ENCODE assay signal across 11 mouse cellular contexts in genomic region chr9:88484531-88484930, GRCm38 (mm10).
DNase-seq lines count a peak whose midpoint lies in the region.
"Had no signal": no experiment of that assay in that cellular context is flagged by ENCODE, and none has a peak within 500 bp of the region (broad histone marks: within the 10 kb centered on the region; RNA-seq: fewer than 3 reads in every experiment).

No protein-coding gene starts in this region.

- DNase-seq in cerebellum, adult 11-12 months, result peak; percentile 12
- DNase-seq in cerebellum, postnatal 25 days, result no peak
- DNase-seq in ovary, adult 18-20 months (ENCODE audit: low spot score), result peak; percentile 30
- DNase-seq in ovary, postnatal 14 days (ENCODE audit: low spot score), result no peak
- peak; percentile 20 for DNase-seq in brain, adult 2 months (ENCODE audit: low read depth, low spot score)
- peak; percentile 17 for DNase-seq in testis, postnatal 14 days (ENCODE audit: low spot score)
- no peak for DNase-seq in urinary bladder, postnatal 14 days (ENCODE audit: low spot score)
- no peak for DNase-seq in kidney, postnatal 4 days
- DNase-seq: kidney, postnatal 10 days; left cerebral cortex, postnatal 4 days; liver, embryonic 13.5 days had no signal

Comparison
In these comparisons a context has a peak if more than half of its experiments do, and no peak if none do; other contexts are left out.
1. DNase-seq: peak in cerebellum, adult 11-12 months (single experiment), ovary, adult 18-20 months (single experiment), brain, adult 2 months (single experiment) and testis, postnatal 14 days (single experiment); none in cerebellum, postnatal 25 days (0 of 2), ovary, postnatal 14 days (single experiment), urinary bladder, postnatal 14 days (single experiment) and kidney, postnatal 4 days (0 of 2).